Mouse (Mus musculus) testis, adult 2 months (tissue): ENCODE measurements around the gene Zdhhc9.

Source experiments
- CTCF ChIP-seq: fragments of 200-500 bp; IDR thresholded peaks from 2 replicates; pipeline ENCODE4 v1.5.1; 2012; ENCODE audit warnings: low read depth, mild to moderate bottlenecking, inconsistent platforms, low read length, moderate library complexity; ENCODE audit not compliant: control insufficient read depth, insufficient read depth, insufficient replicate concordance
- POLR2A ChIP-seq: fragments of 200-500 bp; IDR thresholded peaks from 2 replicates; pipeline ENCODE4 v1.6.1; 2012; ENCODE audit warnings: low read depth, mild to moderate bottlenecking, inconsistent platforms, low read length, moderate library complexity; ENCODE audit not compliant: control insufficient read depth

- TF ChIP-seq POLR2A: no peak
- TF ChIP-seq CTCF: no peak
These were observed 61.5 kb downstream of the Zdhhc9 start for GRCm38 (mm10) chrX:48147226-48147625.
